Mouse (Mus musculus) cerebellum, adult 2 months (tissue): ENCODE data around the gene 1700093K21Rik.

ENCODE experiments used
- CTCF ChIP-seq: fragments of 200-500 bp; IDR thresholded peaks from 2 replicates; pipeline ENCODE4 v1.5.1; 2011; ENCODE audit warnings: low read depth, mild to moderate bottlenecking, control low read depth, low read length, moderate library complexity, borderline replicate concordance; ENCODE audit not compliant: insufficient read depth
- POLR2A ChIP-seq: fragments of 200-500 bp; IDR thresholded peaks from 2 replicates; pipeline ENCODE4 v1.6.1; 2011; ENCODE audit warnings: low read length, control low read depth, borderline replicate concordance; ENCODE audit not compliant: insufficient read depth

- no peak for TF ChIP-seq POLR2A
- no peak for TF ChIP-seq CTCF
These were observed 16.5 kb upstream of the 1700093K21Rik start for GRCm38 (mm10) chr11:23537446-23537845.
